Mouse (Mus musculus) liver, embryonic 13.5 days (tissue): ENCODE results near the gene Paxbp1. TPM values are rescaled to one million over a fixed set of nuclear protein-coding genes. Genes with fewer than 3 reads are reported as not detected.
A peak's percentile ranks its signal among the peaks of the same experiment; 100 is the strongest.

ENCODE experiments used
- ATAC-seq: fragments of 200-750 bp; cut with Nextera tagmentation; 2 replicates; pipeline ENCODE4 v1.8.0; 2017; ENCODE audit warnings: low read depth, mild to moderate bottlenecking, moderate number of reproducible peaks, moderate library complexity
- DNase-seq: peaks from one replicate; pipeline ENCODE4 v3.0.0; 2022
- H3K27ac ChIP-seq: fragments of 300-500 bp; sonication (generic); 2 replicates; pipeline ENCODE4 v1.5.1; 2015; ENCODE audit warnings: moderate library complexity, mild to moderate bottlenecking, inconsistent platforms
- H3K27me3 ChIP-seq: fragments of 300-500 bp; sonication (generic); 2 replicates; pipeline ENCODE4 v1.6.1; 2015; ENCODE audit warnings: mild to moderate bottlenecking, inconsistent platforms
- H3K36me3 ChIP-seq: fragments of 300-500 bp; sonication (generic); 2 replicates; pipeline ENCODE4 v1.6.1; 2015; ENCODE audit warnings: mild to moderate bottlenecking, inconsistent platforms
- H3K4me1 ChIP-seq: fragments of 300-500 bp; sonication (generic); replicated peaks from 2 replicates; pipeline ENCODE4 v1.6.1; 2015; ENCODE audit warnings: inconsistent platforms
- H3K4me2 ChIP-seq: fragments of 300-500 bp; sonication (generic); 2 replicates; pipeline ENCODE4 v1.6.1; 2015; ENCODE audit warnings: inconsistent platforms, mild to moderate bottlenecking, moderate library complexity
- H3K4me3 ChIP-seq: fragments of 300-500 bp; sonication (generic); replicated peaks from 2 replicates; pipeline ENCODE4 v1.5.1; 2015; ENCODE audit warnings: mild to moderate bottlenecking, inconsistent platforms
- H3K9ac ChIP-seq: fragments of 300-500 bp; sonication (generic); 2 replicates; pipeline ENCODE4 v1.6.1; 2015; ENCODE audit warnings: mild to moderate bottlenecking, inconsistent platforms
- H3K9me3 ChIP-seq: fragments of 300-500 bp; sonication (generic); replicated peaks from 2 replicates; pipeline ENCODE4 v1.6.1; 2016; ENCODE audit warnings: inconsistent platforms
- WGBS: fragments of 180-500 bp; shearing (Covaris S2); methylation state at CpG from one replicate; pipeline ENCODE4 v1.1.7; 2015; ENCODE audit not compliant: insufficient replicate concordance; 5-methylcytosine and 5-hydroxymethylcytosine counted together
- polyA plus RNA-seq: library from polyadenylated mRNA; unstranded; fragments of >200 nt; fragmentation: Nextera tagmentation; extraction: Ambion mirVana; gene quantifications from 2 replicates; pipeline ENCODE4 v1.2.1, GENCODE M21; 2015

The Paxbp1 gene
- polyA plus RNA-seq, 1 experiment from 2014 or later: 15.8 TPM

GRCm38 (mm10) chr16:90995023-90995422 is 49.3 kb downstream of the Paxbp1 start:
- H3K4me1 ChIP-seq: peaks cover 42% of the 10 kb centered on the region
- WGBS: 7% methylated on average over 4 of the region's 4 CpGs
- H3K27ac ChIP-seq: peak overlapping the region; percentile 70
- no peaks in the 10 kb centered on the region for H3K27me3 ChIP-seq
- peak overlapping the region; percentile 6; the same call in 1 of the 2 replicates for H3K4me3 ChIP-seq
- H3K36me3 ChIP-seq: peaks cover 26% of the 10 kb centered on the region
- peak overlapping the region; percentile 45 for H3K4me2 ChIP-seq
- peak overlapping the region; percentile 53 for H3K9ac ChIP-seq
- no peaks in the 10 kb centered on the region for H3K9me3 ChIP-seq
- peak; percentile 68 for ATAC-seq
- no peak for DNase-seq

GRCm38 (mm10) chr16:90989162-90989561 is 55.2 kb downstream of the Paxbp1 start:
- H3K36me3 ChIP-seq: peaks cover 49% of the 10 kb centered on the region
- H3K27me3 ChIP-seq: no peaks in the 10 kb centered on the region
- 78% methylated on average over 8 of the region's 8 CpGs for WGBS
- peak overlapping the region; percentile 47 for H3K4me3 ChIP-seq
- DNase-seq (no peak), ATAC-seq (peak; percentile 41; the same call in 1 of the 2 replicates)
- H3K9me3 ChIP-seq: no peaks in the 10 kb centered on the region
- peak overlapping the region; percentile 89 for H3K27ac ChIP-seq
- H3K4me2 ChIP-seq: peak overlapping the region; percentile 67
- peak overlapping the region; percentile 49; the same call in 1 of the 2 replicates for H3K9ac ChIP-seq
- H3K4me1 ChIP-seq: peaks cover 41% of the 10 kb centered on the region

DNA sequence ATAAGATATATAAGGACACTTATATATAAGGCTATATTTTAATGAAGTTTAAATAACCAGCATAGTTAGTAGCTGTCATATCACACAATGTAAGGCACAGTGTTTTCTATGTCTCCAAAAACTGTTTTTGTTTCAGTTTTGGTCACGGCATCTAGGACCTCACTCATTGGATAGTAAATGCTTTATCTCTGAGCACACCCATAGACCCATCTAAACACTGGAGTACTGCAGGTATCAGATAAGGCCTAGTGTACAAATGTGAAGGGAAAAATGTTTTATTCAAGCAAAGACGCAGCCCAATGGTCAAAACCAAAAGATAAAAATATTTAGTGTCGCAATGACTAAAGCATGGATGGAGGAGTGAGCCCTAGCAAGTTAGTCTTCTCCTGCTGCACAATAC is 55.7 kb downstream of the Paxbp1 start:
- Histone ChIP-seq H3K9ac (peak overlapping the region; percentile 67), H3K4me1 (peaks cover 39% of the 10 kb centered on the region), H3K4me3 (peak overlapping the region; percentile 47), H3K36me3 (peaks cover 49% of the 10 kb centered on the region), H3K27ac (peak overlapping the region; percentile 89), H3K27me3 (no peaks in the 10 kb centered on the region), H3K9me3 (no peaks in the 10 kb centered on the region), H3K4me2 (peak overlapping the region; percentile 67)
- 18% methylated on average over 3 of the region's 3 CpGs for WGBS
- ATAC-seq (peak; percentile 99), DNase-seq (peak; percentile 63)

- Histone ChIP-seq H3K36me3 (peaks cover 48% of the 10 kb centered on the region), H3K4me3 (peak overlapping the region; percentile 47), H3K27ac (peak overlapping the region; percentile 89), H3K27me3 (no peaks in the 10 kb centered on the region), H3K9ac (peak overlapping the region; percentile 67), H3K4me2 (peak overlapping the region; percentile 67), H3K9me3 (no peaks in the 10 kb centered on the region), H3K4me1 (peaks cover 39% of the 10 kb centered on the region)
- DNase-seq (peak; percentile 20), ATAC-seq (peak; percentile 56)
- 71% methylated on average over 8 of the region's 8 CpGs for WGBS
Measured at GRCm38 (mm10) chr16:90988039-90988438, 56.3 kb downstream of the Paxbp1 start.

- H3K27me3 ChIP-seq: no peaks in the 10 kb centered on the region
- H3K36me3 ChIP-seq: peaks cover 60% of the 10 kb centered on the region
- WGBS: 85% methylated on average over 6 of the region's 6 CpGs
- peaks cover 4% of the 10 kb centered on the region for H3K4me1 ChIP-seq
- no peaks in the 10 kb centered on the region for H3K9me3 ChIP-seq
- no peak overlapping the region for H3K4me2 ChIP-seq
- H3K27ac ChIP-seq: no peak overlapping the region
- DNase-seq (no peak), ATAC-seq (no peak)
- H3K4me3 ChIP-seq: no peak overlapping the region
- H3K9ac ChIP-seq: no peak overlapping the region
Measured at GRCm38 (mm10) chr16:90971004-90971403, 73.3 kb downstream of the Paxbp1 start.

- H3K27me3 ChIP-seq: no peaks in the 10 kb centered on the region
- no peak overlapping the region for H3K4me2 ChIP-seq
- H3K4me3 ChIP-seq: no peak overlapping the region
- no peak for DNase-seq
- H3K9ac ChIP-seq: no peak overlapping the region
- peaks cover 60% of the 10 kb centered on the region for H3K36me3 ChIP-seq
- 87% methylated on average over 4 of the region's 4 CpGs for WGBS
- peaks cover 36% of the 10 kb centered on the region for H3K4me1 ChIP-seq
- H3K9me3 ChIP-seq: no peaks in the 10 kb centered on the region
- no peak for ATAC-seq
- H3K27ac ChIP-seq: no peak overlapping the region; the same call in 1 of the 2 replicates
Measured at GRCm38 (mm10) chr16:90966241-90966640, 78.1 kb downstream of the Paxbp1 start.

DNA sequence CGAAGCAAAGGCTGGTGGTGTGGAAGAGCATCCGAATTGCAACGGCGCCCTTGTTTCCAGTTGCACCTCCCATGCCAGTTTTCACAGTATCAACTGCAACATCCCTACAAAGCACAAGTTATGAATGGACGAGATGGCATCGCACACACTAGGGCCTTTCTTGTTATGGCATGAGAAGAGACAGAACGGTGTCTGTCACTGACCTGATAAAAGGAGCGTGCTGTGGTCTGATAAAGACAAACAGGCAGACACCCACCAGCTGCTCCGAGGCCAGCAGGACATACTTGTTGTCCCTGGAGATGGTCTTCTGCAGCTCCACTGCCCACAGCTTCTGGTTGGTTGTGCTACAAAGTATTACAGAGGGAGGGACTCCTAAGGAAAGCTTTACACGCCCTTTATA is 80.0 kb downstream of the Paxbp1 start:
- Histone ChIP-seq H3K4me3 (0 out of 2 replicates have a peak overlapping the region, but pooled peaks have one; percentile 1), H3K4me2 (peak overlapping the region; percentile 61), H3K27ac (peak overlapping the region; percentile 88), H3K27me3 (no peaks in the 10 kb centered on the region), H3K9ac (peak overlapping the region; percentile 44), H3K36me3 (peaks cover 63% of the 10 kb centered on the region), H3K4me1 (peaks cover 36% of the 10 kb centered on the region), H3K9me3 (no peaks in the 10 kb centered on the region)
- DNase-seq (peak; percentile 82), ATAC-seq (peak; percentile 99)
- 23% methylated on average over 10 of the region's 10 CpGs for WGBS

Other genes with a start within 250 kb of the Paxbp1 start
- gene Urb1, start 234.1 kb downstream of the Paxbp1 start, polyA plus RNA-seq: 4.7 and 7.5 TPM in 2 replicates
- 0.25 and 0.31 TPM in 2 replicates for gene Eva1c, start 217.8 kb downstream of the Paxbp1 start, polyA plus RNA-seq
- 33.2 and 39.9 TPM in 2 replicates for gene Cfap298, start 109.4 kb downstream of the Paxbp1 start, polyA plus RNA-seq
- 13.0 and 17.5 TPM in 2 replicates for gene Synj1, start 33.2 kb downstream of the Paxbp1 start, polyA plus RNA-seq
- not detected in 2 replicates for gene 4932438H23Rik, start 50.6 kb upstream of the Paxbp1 start, polyA plus RNA-seq
- gene Olig2, start 180.9 kb upstream of the Paxbp1 start, polyA plus RNA-seq: not detected in 2 replicates
- 0.13 TPM in 1 of 2 replicates, not detected in the other for gene Olig1, start 225.2 kb upstream of the Paxbp1 start, polyA plus RNA-seq